Mouse (Mus musculus) left cerebral cortex, postnatal 10 days (tissue): ENCODE results near the gene Slc26a8. TPM values are rescaled to one million over a fixed set of nuclear protein-coding genes. Genes with fewer than 3 reads are reported as not detected.
"Not testable (repeated sequence)": the region's sequence is repeated elsewhere in the genome, so short reads cannot be mapped to it uniquely, and the experiment has no call there.

Experiments used
- DNase-seq, 2 experiments: peaks; one replicate each; pipeline ENCODE4 v3.0.0; 2021 to 2022; ENCODE audit warnings: low spot score in 2 of 2, mixed read lengths in 1 of 2; ENCODE audit errors: extremely low spot score in 1 of 2
- intact Hi-C: fragments of 180-260 bp; cut with DNase I; formaldehyde crosslinking; loops from one replicate; pipeline ENCODE4 v1.15.1; 2025
- total RNA-seq, 2 experiments: library from RNA; stranded (reverse); gene quantifications; 2 replicates each; pipeline ENCODE4 v1.2.3; 2021

Slc26a8 gene
- total RNA-seq, result 10 to 100 TPM in 1 of 2 experiments, 1 to 10 TPM in 1; 7.7 to 10.6 TPM

DNA sequence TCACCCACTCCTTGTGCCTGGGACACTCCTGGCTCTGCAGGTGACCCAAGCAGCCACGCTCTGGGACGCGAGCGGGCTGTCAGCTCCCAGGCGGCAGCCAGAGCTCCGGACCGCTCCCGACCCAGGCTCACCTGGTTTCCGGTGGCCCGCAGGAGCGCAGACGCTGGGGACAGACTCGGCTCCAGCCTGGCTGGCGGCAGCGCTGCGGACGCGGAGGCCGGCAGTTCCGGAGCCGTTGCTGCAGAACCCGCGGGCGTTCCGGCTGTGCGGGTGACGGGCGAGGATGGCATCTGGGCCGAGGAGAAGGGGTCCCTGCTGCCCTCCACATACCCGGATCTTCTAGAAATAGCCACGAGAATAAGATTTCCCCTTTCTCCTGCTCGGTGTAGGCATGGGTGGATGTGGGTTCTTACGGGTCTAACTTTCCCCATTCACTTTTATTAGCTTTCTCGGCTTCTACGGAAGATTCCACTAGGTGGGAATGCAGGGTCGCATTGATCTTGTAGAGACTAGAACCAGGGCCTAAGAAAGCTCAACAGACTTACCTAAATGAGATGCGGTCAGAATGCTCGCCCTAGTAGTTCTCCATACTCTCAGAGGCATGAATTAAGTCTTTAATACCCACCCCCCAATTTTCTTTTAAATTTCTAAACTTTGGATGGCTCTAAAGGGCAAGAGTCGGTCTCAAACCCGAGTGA is at the start of gene Slc26a8:
Gene Slc26a8 (minus strand): TSS at position 648 of the 698 bp plus-strand sequence.
- intact Hi-C loops, result loop anchor here (2.0 to 5.0 kb wide), 2 partner anchors 48 to 111 kb away; partner anchors contain the start of gene Brpf3
- peak in 1 of 2 experiments; percentile 63 for DNase-seq

DNA sequence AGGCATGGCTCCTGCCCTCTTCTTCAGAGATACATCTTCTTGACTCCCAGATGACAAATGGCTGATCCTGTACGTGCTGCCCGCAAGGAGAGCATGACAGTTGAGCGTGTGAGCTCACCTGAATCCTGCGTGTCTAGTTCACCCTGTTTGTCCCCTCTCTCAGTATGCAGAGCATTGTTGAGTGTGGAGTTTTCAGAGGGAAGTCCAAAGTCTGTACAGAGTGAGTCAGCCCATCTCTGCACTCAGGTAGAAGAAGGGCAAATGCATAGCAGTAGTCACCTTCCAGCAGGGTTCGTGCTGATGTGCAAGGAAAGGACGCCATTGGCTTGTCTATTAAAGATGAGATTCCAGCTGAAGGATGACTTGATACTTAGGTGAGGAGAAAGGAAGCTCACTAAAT is 49.2 kb upstream of the Slc26a8 start:
- intact Hi-C loops, result loop anchor here (5.0 kb wide), 1 partner anchor 47 kb away; the partner anchor contains the start of genes Mapk14 and Slc26a8
- DNase-seq, result no peak

DNA sequence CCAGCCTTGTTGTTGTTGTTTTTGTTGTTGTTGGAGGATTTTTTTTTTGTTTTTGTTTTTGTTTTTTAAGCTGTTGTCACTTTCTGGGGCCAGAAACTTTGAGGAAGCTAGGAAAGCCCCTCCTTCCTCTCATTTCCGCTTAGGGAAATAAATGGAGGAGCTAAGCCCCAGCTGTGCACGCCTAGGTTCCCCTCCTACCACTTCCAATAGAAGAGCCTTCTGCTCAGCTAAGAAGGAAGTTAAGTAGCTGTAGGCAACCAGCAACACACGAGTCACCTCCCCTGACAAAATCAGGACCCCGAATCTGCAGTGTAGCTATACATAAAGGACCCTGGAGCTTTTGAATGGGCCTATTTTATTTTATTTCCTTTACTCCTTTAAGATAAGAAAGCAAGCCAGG is 47.9 kb upstream of the Slc26a8 start:
- intact Hi-C loops, result loop anchor here (5.0 kb wide), 1 partner anchor 46 kb away; the partner anchor contains the start of genes Mapk14 and Slc26a8
- no peak for DNase-seq

DNA sequence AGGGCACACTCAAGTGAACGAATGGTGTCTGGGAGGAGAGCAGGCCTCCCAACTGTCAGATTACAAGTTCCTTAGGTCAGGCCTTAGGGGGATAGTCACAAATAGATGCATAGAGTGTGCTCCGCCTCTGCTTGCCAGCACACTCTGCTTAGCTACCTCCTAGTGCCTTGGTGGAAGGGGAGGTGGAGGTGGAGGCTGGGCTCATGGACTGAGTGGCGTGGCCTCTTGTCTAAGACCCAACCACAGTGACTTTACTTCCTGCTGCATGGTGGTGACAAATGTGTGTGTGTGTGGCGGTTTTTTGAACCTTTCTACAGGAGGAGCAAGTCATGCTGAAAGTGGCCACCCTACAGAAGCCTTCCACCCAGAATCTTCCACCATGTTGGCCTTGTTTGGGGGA is 46.5 kb upstream of the Slc26a8 start:
- no peak for DNase-seq
- intact Hi-C loops, result loop anchor here (5.0 kb wide), 1 partner anchor 44 kb away; the partner anchor contains the start of genes Mapk14 and Slc26a8

DNA sequence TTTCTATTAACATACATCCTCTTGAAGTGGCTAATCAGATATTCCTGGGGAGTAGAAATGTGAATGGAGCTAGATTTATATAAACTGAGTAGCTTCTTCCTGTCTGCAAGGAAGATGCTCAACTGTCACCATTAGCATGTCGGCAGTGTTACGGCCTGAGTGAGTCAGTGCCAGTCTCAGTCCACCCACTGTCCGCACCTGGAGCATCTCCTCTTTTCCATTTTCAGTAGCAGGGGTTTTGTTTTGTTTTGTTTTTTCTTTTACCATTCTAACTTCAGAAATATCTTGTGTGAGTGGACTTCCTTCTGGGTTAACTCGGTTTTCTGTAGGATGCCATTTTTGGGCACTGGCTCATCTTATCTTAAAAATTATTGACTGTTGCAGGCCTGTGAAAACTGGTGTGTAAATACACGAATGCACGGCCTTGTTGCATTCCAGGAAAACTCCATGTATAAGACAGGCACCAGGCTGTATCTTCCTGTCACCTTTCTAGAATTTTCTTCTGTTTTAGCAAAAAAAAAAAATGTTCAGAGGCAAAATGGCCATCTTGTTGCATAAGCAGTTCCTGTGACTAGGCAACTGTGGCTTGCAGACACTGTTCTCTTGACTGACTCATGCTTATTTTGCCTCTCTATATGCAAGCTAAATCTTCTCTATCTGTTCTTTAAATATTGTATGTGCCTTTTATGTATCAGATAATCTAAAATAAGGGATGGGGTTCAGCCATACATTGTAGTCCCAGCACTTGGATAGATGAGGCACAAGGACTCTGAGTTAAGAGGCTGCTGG is 45.5 kb upstream of the Slc26a8 start:
- intact Hi-C loops, result loop anchor here (5.0 kb wide), 1 partner anchor 43 kb away; the partner anchor contains the start of genes Mapk14 and Slc26a8
- no peak for DNase-seq

DNA sequence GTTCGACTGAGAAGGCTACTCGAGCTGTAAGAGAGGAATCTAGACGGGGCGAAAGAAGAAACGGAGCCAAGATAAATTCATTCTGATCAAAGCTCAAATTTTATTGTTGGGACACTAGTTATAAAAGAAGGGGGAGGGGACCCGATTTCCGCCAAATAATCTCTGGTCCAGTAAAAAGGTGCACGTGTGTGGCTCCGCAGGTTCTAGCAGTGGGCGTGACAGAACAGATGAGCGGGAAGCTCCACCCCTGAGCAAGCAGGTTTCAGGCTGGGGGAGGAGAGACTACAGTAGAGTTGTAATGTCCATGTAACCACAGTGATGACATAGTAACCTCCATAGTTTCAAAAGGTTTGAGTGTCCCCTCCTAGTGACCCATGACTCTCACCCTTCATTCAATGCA is 37.5 kb upstream of the Slc26a8 start:
- DNase-seq, result not testable (repeated sequence)

DNA sequence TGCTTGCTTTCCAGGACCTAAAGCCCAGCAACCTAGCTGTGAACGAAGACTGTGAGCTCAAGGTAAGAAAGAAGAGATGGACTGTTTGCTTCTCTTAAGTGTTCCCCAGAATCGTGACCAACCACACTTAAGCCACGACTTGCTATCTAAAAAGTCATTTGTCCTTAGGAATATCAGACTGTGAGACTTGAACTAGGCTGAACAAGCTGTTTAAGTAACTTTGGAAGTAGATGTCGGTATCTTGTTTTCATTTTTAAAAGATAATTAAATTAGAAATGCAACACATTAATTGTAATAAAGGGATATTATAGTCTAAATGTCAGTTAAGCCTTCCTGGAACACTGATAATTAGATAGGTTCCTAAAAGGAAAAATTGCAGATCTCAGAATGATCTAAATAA is 35.8 kb upstream of the Slc26a8 start, which contains the start of gene AC170998.1:
Gene AC170998.1 (plus strand): TSS at position 301 of the 400 bp plus-strand sequence.
- no peak for DNase-seq
- intact Hi-C loops, result no loop called here

More for the DNA sequence above, 37.5 kb upstream of the Slc26a8 start:
- intact Hi-C loops, result not testable (repeated sequence)

DNA sequence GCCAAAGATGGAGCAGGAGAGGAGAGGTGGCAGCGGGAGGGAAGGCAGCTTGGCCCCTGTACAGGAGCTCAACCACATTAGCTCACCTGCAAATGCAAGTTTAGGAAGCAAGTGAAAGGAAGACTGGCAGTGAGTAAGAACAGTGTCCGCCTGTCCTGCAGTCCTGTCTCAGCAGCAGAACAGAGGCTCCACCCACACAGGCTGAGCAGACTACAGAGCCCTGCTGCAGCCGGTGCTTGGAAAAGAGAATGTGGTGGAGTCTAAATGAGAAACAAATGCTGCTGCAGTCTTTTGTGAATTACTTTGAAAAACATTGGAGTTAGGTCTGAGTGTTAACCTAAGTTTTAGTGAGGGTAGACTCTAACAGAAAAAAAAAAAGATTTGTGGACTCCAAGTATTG is 27.5 kb upstream of the Slc26a8 start:
- no peak for DNase-seq
- intact Hi-C loops, result no loop called here

DNA sequence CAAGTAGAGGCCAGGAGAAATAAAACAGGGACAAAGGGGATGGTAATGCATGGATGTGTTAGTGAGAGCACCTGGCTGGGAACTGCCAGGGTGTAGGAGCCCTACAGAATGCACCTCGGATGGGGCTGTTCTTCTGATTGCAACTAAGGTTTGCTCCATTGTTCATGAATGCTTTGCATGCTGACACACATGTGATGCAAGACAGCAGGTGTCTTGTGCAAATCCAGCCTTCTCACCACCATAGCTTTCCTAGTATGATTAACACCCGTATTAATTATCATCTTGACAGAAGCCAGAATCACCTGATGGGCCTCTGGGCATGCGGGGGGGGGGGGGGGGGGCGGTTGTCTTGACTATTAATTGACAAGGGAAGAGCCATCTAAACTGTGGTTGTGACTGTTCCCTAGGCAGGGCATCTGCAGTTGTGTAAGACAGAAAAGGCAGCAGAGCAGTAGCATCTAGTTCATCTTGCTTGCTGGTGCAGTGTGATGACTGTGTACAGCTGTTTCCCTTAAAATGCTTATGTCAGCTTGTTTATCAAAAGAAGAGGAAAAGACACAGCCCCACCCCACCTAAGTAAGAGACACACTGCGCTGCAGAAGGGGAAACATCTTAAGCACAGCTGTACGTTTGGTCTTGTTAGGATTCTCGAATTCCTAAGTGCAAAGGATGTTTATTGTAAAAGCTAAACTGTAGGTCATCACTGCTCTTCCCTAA is 26.0 kb upstream of the Slc26a8 start:
- intact Hi-C loops, result no loop called here
- DNase-seq, result no peak

DNA sequence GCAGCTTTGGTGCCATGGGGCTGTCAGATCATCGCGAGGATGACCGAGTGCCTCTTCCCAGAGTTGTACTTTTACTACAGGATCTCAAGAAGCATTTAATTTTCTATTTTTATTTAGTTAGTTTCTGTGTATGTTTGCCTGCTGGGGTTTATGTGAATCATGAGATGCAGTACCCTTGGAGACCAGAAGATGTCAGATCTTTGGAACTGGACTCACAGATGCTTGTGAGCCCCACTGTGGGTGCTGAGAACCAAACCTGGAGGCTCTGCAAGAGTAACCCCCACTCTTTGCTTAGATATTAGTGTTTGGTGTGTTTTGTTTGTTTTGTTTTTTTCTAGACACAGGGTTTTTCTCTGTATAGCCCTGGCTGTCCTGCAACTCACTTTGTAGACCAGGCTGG is 24.0 kb upstream of the Slc26a8 start:
- intact Hi-C loops, result no loop called here
- no peak for DNase-seq

DNA sequence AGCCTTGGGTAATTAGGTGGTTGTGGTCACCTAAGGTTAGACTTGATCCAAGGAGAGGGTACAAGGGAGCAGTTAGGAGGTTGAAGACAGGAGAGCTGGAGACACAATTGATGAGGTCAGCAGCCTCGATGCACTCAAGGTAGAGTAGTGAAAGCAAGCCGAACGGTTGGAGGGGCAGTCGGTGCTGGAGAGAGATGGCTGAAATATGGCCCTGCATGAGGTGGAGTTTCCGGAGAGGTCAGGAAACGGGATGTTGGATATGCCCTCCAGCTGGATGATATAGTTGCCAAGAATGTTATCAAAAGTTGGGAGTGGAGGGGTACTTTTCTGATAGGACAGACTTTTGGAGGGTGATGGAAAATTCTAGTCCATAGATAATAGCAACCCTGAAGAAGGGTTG is 22.3 kb upstream of the Slc26a8 start:
- DNase-seq, result no peak
- intact Hi-C loops, result no loop called here

DNA sequence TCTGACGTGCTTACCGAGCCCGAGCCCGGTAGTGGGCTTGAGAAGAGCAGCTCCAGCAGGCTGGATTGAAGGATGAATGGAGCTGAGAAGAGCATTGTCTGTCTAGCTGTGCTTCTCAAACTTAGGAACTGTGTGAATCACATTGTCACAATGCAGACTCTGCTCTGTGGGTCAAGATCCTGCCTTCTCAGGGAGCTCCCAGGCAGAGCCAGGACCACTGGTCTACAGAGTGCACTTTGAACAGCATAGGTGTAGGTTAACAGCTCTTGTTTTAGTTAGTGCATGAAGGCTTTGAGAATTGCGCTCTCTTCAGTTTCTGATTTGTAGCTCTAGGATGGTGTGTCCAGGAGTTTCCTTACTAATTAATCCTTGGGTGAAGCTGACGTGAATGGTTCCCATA is 21.2 kb upstream of the Slc26a8 start:
- intact Hi-C loops, result no loop called here
- DNase-seq, result no peak

DNA sequence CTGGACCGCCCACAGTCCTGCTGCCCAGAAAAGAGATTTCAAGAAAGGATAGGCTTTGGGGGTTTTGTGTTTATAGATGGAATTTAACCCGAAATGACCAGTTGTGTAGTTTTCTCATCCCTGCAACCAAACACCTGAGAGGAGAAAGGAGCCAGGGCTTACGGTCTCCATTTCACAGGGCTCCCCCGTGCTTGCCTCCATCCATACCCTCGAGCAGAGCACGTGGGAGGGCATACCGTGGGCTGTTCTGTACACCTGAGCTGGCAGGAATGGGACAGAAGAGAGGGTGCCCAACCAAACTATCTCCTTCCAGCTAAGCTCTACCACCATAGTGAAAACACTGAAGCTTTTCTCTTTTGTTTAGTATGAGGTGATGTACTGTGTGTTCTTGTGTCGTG is 20.3 kb upstream of the Slc26a8 start:
- intact Hi-C loops, result no loop called here

DNA sequence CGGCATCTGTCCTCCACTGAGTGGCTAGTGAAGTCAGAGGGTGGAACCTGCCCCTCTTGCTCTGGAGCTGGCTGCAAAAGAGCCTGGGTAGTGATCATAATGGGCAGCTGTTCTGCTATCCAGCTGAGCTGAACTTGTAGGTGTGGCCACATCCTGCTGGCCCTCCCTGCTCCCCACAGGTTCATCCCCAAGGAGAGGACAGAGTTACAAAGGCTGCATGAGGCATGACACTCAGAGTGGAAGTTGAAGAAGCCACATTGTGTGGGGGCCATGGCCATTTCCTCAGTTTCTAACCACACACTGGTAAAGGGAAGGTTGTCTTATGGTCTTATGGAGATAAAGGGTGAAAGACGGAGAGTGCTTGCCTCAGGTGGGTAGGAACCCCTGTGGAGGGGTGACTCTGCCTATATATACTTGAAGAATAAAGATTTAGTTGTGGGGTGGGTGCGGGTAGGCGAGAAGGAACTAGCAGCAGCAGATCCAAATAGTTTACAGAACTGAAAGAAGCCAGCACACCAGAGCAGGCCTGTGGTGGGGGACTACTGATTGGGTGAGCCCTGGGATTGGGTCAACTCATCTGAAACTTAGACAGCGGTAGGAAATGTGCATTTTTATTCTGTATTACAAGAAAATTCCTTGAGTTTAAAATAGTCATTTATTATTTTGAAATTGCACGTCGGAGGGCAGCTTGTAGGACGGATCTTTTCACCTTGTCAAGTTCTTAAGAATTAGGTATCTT is 19.7 kb upstream of the Slc26a8 start:
- DNase-seq, result no peak

More for the DNA sequence above, 20.3 kb upstream of the Slc26a8 start:
- DNase-seq, result no peak

DNA sequence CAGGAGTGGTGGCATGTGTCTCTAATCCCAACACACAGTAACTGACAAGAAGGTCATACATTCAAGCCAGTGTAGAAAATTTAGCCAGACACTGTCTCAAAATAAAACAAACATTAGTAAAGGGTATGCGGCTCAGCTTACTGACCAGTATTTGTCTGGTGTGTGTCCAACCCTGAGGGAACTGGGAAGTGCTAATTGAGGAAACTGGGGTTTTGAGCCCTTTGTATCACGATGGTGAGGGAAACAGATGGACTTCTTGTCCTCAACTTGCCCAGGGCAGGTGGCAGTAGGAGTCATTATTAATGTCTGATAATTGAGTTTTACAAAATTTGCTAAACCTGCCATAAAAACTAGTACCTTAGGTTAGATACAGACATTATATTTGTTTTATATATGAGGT is 19.0 kb upstream of the Slc26a8 start:
- intact Hi-C loops, result no loop called here
- DNase-seq, result no peak

More for the DNA sequence above, 19.7 kb upstream of the Slc26a8 start:
- intact Hi-C loops, result no loop called here

DNA sequence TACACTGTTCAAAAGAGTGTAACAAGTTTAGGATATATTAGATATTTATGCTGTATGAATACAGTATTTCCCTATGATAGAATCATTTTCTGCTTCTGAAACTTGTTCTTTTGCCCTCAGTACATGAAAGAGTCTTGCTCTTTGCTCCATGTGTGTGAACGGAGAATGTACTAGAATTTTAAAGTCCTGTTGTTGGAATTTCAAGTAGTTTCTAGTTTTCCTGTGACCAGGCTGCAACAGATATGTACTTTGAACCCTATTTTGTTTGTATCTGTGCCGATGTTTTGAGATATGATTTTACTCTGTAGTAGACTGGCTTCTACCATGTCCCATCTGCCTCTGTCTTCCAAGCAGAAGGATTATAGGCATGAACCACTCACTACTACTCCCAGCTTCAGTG is 17.8 kb upstream of the Slc26a8 start:
- intact Hi-C loops, result no loop called here
- no peak for DNase-seq

DNA sequence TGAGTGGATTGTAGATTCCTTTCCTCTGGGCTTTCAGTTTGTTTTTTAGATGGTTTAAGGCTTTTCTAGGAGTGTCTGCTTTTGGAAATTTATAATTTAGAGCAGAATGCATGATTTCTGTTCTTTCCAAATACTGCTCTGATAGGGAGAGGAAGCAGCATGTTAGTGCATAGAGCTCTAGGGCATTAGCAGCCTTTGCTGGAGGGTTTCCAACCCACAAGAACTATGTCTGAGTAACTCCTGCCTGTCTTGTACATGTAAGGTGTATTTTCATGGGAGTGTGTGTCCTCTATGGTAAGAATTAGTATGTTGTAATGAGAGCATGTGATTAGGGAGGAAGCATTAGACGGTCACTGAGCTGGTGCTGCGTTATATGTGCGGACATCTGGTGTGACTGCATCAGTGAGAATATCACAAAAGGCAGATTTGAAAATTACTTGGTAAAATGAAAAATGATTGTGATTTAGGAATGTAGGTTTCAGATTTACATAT is 17.1 kb upstream of the Slc26a8 start:
- DNase-seq, result no peak
- intact Hi-C loops, result no loop called here

DNA sequence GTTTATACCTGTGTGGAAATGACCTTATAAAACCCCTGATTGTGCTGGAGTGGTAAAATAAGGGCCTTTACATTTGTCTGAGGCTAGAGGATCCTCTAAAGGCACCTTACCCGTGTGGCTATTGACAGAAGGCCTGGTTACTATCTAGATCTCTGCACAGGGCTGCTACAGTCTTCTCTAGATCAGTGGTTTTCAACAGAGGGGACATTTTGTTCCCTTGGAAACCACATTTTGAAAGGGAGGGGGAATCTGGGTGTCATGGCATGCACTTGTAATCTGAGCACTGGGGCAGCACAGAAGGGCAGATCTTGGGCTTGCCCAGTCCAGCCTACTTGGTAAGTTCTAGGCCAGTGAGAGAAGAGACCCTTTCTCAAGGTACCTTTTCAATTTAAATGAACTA is 16.7 kb upstream of the Slc26a8 start:
- DNase-seq, result no peak
- intact Hi-C loops, result no loop called here
